Mouse (Mus musculus) adrenal gland, postnatal 25 days (tissue): ENCODE results near the gene Vac14. TPM values are rescaled to one million over a fixed set of nuclear protein-coding genes. Genes with fewer than 3 reads are reported as not detected.

Source experiments
- DNase-seq: peaks from one replicate; pipeline ENCODE4 v3.0.0; 2021; ENCODE audit warnings: mixed read lengths
- total RNA-seq: library from RNA; stranded (reverse); gene quantifications from 2 replicates; pipeline ENCODE4 v1.2.3, GENCODE M21; 2021

The Vac14 gene
- total RNA-seq, 1 experiment from 2014 or later = 34.3 TPM

GRCm38 (mm10) chr8:110750269-110750668 is 131.9 kb downstream of the Vac14 start:
- no peak for DNase-seq

DNA sequence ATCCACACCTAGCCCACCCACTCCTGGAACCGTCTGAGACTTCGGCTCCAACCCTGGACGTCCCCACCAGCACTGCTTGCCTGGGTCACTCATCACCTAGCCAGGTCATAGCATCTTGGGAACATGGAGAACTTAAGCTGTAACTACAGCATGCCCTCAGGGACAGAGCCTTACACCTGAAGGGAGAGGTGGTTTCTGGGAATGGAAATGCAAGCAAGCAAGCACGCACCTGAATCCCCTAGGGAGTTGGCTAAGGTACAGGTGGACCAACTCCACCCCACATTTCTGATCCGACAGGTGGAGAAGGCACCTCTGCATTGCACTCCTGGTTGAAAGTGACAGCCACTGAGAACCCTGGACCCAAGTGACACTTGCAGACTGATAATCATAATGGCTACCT is 133.1 kb downstream of the Vac14 start:
- DNase-seq = no peak

DNA sequence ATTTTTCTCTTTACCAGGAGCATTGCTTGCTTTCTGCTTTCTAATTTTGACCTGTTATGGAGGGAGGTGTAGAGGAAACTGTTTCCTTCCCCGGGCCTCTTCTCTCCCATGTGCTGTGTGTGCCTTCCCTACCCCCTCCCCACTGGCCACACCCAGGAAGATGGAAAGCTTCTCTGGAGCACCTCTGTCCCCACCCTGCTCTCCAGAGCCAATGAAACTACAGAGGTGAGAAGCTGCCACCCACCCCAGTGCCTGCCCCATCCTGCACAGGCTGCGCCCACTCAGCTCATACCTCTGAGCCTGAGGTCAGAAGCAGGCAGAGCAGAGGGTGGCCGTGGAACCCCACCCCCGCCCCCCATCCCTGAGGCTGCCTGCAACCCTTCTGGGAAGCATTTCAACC is 136.3 kb downstream of the Vac14 start:
- DNase-seq = no peak

- DNase-seq = no peak
Observed at GRCm38 (mm10) chr8:110755511-110756170, 137.3 kb downstream of the Vac14 start.

DNA sequence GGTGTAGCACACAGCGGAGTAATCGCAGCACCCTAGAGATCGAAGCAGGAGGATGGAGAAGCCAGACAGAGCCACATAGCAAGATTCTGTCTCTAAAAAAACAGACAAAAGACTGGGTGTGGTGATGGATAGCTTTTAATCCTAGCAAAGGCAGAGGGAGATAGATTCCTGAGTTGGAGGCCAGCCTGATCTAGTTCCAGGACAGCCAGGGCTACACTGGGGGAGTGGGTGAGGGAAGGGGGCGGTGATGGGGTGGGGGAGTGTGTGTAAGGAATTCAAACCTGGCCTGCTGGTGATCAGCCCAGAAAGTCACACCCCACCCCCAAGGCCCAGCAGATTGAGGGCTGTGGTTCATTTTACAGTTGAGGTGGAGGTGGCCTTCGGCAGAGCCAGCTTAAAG is 137.8 kb downstream of the Vac14 start:
- DNase-seq = no peak

DNA sequence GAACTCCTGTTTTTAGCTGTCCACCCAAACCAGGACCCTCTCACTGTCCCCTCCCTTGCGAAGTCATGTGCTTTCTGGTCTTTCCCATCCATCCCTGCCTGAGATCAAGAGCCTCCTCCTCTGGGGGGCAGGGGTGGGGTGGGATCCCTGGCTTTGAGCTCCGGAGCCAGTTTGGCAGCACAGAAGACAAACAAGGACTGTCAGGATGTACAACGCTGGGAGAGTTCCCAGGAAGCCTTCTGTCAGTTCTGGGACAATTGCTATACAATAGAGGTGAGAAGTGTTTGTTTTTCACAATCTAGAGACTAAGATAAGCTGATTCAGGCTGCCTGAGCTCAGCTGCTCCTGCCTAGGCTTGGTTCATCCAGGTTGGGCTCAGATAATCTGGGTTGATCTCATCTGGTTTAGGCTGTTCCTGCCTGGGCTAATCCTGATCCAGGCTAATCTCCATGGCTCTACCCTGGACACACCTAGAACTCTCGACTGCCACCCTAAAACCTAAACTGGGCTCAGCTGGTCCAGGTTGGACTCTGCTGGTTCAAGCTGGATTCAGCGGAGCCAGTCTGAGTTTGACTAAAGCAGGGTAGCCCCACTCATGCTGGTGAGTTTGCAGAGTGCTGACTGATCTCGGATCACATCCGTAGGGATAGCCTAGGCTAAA is 142.0 kb downstream of the Vac14 start:
- DNase-seq = no peak

- peak; percentile 45 for DNase-seq
Observed at GRCm38 (mm10) chr8:110761185-110761584, 142.8 kb downstream of the Vac14 start.

DNA sequence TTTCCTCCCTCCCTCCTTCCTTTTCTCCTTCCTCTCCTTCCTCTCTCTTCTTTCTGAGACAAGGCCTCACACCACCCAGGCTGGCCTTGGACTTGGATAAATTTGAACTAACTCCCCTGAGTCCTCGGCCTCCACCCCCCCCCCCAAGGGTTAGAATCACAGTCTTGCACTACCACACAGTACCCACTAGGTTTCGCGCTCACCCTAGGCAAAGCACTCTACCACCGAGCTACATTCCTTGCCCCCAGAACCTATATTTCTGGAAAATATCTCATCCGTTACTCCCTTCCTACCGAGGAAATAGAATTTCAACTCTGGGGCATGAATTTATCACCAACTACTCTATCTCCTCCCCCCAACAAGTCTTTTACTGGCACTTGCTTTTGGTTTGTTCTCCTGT is 143.6 kb downstream of the Vac14 start:
- no peak for DNase-seq

GRCm38 (mm10) chr8:110764671-110765070 is 146.3 kb downstream of the Vac14 start:
- no peak for DNase-seq

- DNase-seq = no peak
Observed at GRCm38 (mm10) chr8:110767261-110767660, 148.9 kb downstream of the Vac14 start.

Other genes with a start within 250 kb of the Vac14 start
- 23.9 and 27.7 TPM in 2 replicates for gene Mtss1l, start 102.9 kb downstream of the Vac14 start, total RNA-seq
- gene Il34, start 187.3 kb downstream of the Vac14 start, total RNA-seq = 21.6 and 38.6 TPM in 2 replicates
- gene Cog4, start 228.0 kb downstream of the Vac14 start, total RNA-seq = 75.8 and 100 TPM in 2 replicates
- 81.6 and 86.5 TPM in 2 replicates for gene Sf3b3, start 228.2 kb downstream of the Vac14 start, total RNA-seq